In the genomic region with DNA sequence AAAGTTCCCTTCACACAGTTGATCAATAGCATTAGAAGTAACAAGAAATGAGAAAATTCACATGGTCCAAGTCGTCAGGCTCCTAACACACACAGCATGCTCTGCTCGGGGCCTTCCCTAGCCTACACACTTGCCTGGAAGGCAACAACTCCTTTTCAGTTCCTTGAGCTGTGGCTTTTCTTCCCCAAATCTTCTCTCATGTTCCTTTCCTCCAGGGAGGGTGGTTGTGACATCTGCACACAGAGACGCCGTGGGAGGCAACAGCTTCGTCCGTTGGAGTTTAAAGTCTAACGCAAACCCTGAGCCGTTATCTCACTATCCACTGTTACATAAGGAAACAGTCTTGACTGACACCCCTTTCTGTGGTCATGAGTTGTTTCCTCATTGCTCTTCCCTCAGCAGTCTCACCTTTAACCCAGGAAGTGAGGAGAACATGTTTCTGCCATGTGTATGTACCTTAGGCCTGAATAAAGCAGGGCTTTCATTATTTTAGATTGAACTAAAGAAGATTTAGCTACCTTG, we compare ENCODE assay signal across 9 mouse cellular contexts.
A peak's percentile ranks its signal among the peaks of the same experiment; 100 is the strongest.
DNase-seq lines count a peak whose midpoint lies in the region; ATAC-seq and TF ChIP-seq lines count a peak whose summit lies in the region.
"Had no signal": no experiment of that assay in that cellular context is flagged by ENCODE, and none has a peak within 500 bp of the region (broad histone marks: within the 10 kb centered on the region; RNA-seq: fewer than 3 reads in every experiment).

No protein-coding gene starts in this region.

- peak; percentile 39; the same call in 1 of the 2 replicates for ATAC-seq in erythroblast, adult 5-6 weeks (replicated peaks; ENCODE audit: low FRiP score, poor library complexity, severe bottlenecking)
- no peak for ATAC-seq in midbrain, embryonic 11.5 days (ENCODE audit: low FRiP score)

- no peaks in the 10 kb centered on the region for H3K36me3 ChIP-seq in thymus, adult 2 months (ENCODE audit: control insufficient read depth, insufficient read depth, low read length)
- no peaks in the 10 kb centered on the region for H3K36me3 ChIP-seq in midbrain, embryonic 11.5 days (ENCODE audit: control insufficient read depth, insufficient read depth, low read length)

- peak; percentile 48 for DNase-seq in layer of hippocampus, adult 9-11 months
- DNase-seq in layer of hippocampus, postnatal 10 days (ENCODE audit: low spot score in 2 of 2), result no peak
- DNase-seq in lung, postnatal 36 days, result peak; percentile 69
- peak; percentile 49 for DNase-seq in thymus, adult 2 months
- DNase-seq in ovary, postnatal 10 days (ENCODE audit: low spot score), result no peak
- no peak for DNase-seq in cerebellum, adult 8-10 months
- DNase-seq in midbrain, embryonic 11.5 days (ENCODE audit: low spot score, missing footprints), result no peak

- H3K9ac ChIP-seq in midbrain, embryonic 11.5 days (ENCODE audit: low read length), result no peak overlapping the region

- TF ChIP-seq POLR2A in thymus, adult 2 months (IDR thresholded peaks at IDR 0.05; ENCODE audit: control insufficient read depth, extremely low read depth, insufficient read depth, low read length, poor library complexity), result no peak

- H3K27ac ChIP-seq in thymus, adult 2 months (ENCODE audit: control insufficient read depth, insufficient read depth, low read length), result peak overlapping the region; percentile 98
- H3K27ac ChIP-seq in midbrain, embryonic 11.5 days (ENCODE audit: low read depth, low read length), result no peak overlapping the region
- H3K27ac ChIP-seq: kidney, postnatal 0 days had no signal

- peak overlapping the region; percentile 9 for H3K4me3 ChIP-seq in thymus, adult 2 months (ENCODE audit: control insufficient read depth, insufficient read depth, low read length)
- H3K4me3 ChIP-seq in midbrain, embryonic 11.5 days (ENCODE audit: low read depth, low read length), result no peak overlapping the region

- H3K27me3 ChIP-seq in thymus, adult 2 months (ENCODE audit: control insufficient read depth, insufficient read depth, low read length), result no peaks in the 10 kb centered on the region
- H3K27me3 ChIP-seq in midbrain, embryonic 11.5 days (ENCODE audit: control insufficient read depth, insufficient read depth, low read length), result no peaks in the 10 kb centered on the region

- H3K4me1 ChIP-seq in thymus, adult 2 months (replicated peaks; ENCODE audit: control insufficient read depth, insufficient read depth, low read length), result peaks cover 34% of the 10 kb centered on the region
- no peaks in the 10 kb centered on the region for H3K4me1 ChIP-seq in midbrain, embryonic 11.5 days (ENCODE audit: control insufficient read depth, insufficient read depth, low read length)

- no peak for TF ChIP-seq CTCF in thymus, adult 2 months (IDR thresholded peaks at IDR 0.05; ENCODE audit: borderline replicate concordance, control insufficient read depth, extremely low read depth, insufficient read depth, low read length, poor library complexity)

- H3K4me2 ChIP-seq in midbrain, embryonic 11.5 days, result no peak overlapping the region

- 3% methylated on average over 8 of the region's 8 CpGs for WGBS in thymus, adult 2 months
- 94% methylated on average over 8 of the region's 8 CpGs for WGBS in midbrain, embryonic 11.5 days

- no peaks in the 10 kb centered on the region for H3K9me3 ChIP-seq in midbrain, embryonic 11.5 days (ENCODE audit: control insufficient read depth, low read length)

Comparison
In these comparisons a context has a peak if more than half of its experiments do, and no peak if none do; other contexts are left out.
1. DNase-seq: peak in layer of hippocampus, adult 9-11 months (single experiment), lung, postnatal 36 days (single experiment) and thymus, adult 2 months (single experiment); none in layer of hippocampus, postnatal 10 days (0 of 2), ovary, postnatal 10 days (single experiment), cerebellum, adult 8-10 months (single experiment) and midbrain, embryonic 11.5 days (single experiment).